Mouse (Mus musculus): Measurements from ENCODE around the gene Wrap73. TPM values are rescaled to one million over a fixed set of nuclear protein-coding genes. Genes with fewer than 3 reads are reported as not detected.
A peak's percentile ranks its signal among the peaks of the same experiment; 100 is the strongest.

Wrap73 gene
- polyA plus RNA-seq, 1 experiment from 2014 or later, result 23.1 TPM

- Histone ChIP-seq H3K4me1 (ENCODE audit: control insufficient read depth in 2 of 2, insufficient read depth in 2 of 2, low read length in 2 of 2) (peaks cover 16 to 19% of the 10 kb centered on the region in 2 experiments; a peak in 2 of 4 replicates), H3K4me2 (ENCODE audit: low read length) (no peak overlapping the region), H3K9me3 (ENCODE audit: control insufficient read depth, low read length) (no peaks in the 10 kb centered on the region), H3K27ac (replicated peaks in 1 of 2; ENCODE audit: control insufficient read depth in 1 of 2, insufficient read depth in 1 of 2, low read depth in 2 of 2, low read length in 2 of 2) (no peak overlapping the region), H3K27me3 (ENCODE audit: control insufficient read depth, insufficient read depth, low read length) (no peaks in the 10 kb centered on the region), H3K36me3 (ENCODE audit: control insufficient read depth, insufficient read depth, low read length) (no peaks in the 10 kb centered on the region), H3K9ac (ENCODE audit: low read length) (no peak overlapping the region), H3K4me3 (ENCODE audit: control insufficient read depth in 1 of 2, insufficient read depth in 1 of 2, low read depth in 1 of 2, low read length in 2 of 2) (no peak overlapping the region)
- 13% methylated on average over 5 of the region's 5 CpGs for WGBS
- ATAC-seq (ENCODE audit: insufficient number of reproducible peaks, insufficient read depth, low FRiP score, low read depth), result no peak
Measured at GRCm38 (mm10) chr4:154207261-154207660, 65.1 kb downstream of the Wrap73 start.

GRCm38 (mm10) chr4:154209054-154209453 is 66.9 kb downstream of the Wrap73 start:
- Histone ChIP-seq H3K4me3 (ENCODE audit: control insufficient read depth in 1 of 2, insufficient read depth in 1 of 2, low read depth in 1 of 2, low read length in 2 of 2) (no peak overlapping the region), H3K36me3 (ENCODE audit: control insufficient read depth, insufficient read depth, low read length) (no peaks in the 10 kb centered on the region), H3K4me1 (ENCODE audit: control insufficient read depth in 2 of 2, insufficient read depth in 2 of 2, low read length in 2 of 2) (peaks cover 30 to 33% of the 10 kb centered on the region in 2 experiments), H3K9me3 (ENCODE audit: control insufficient read depth, low read length) (no peaks in the 10 kb centered on the region), H3K27me3 (ENCODE audit: control insufficient read depth, insufficient read depth, low read length) (no peaks in the 10 kb centered on the region), H3K4me2 (ENCODE audit: low read length) (no peak overlapping the region), H3K9ac (ENCODE audit: low read length) (no peak overlapping the region), H3K27ac (replicated peaks in 1 of 2; ENCODE audit: control insufficient read depth in 1 of 2, insufficient read depth in 1 of 2, low read depth in 2 of 2, low read length in 2 of 2) (0 out of 4 replicates have a peak overlapping the region, but pooled peaks of 1 of the 2 experiments have one; percentile 52)
- 60% methylated on average over 6 of the region's 6 CpGs for WGBS
- no peak for ATAC-seq (ENCODE audit: insufficient number of reproducible peaks, insufficient read depth, low FRiP score, low read depth)

- Histone ChIP-seq H3K9me3 (ENCODE audit: control insufficient read depth, low read length) (no peaks in the 10 kb centered on the region), H3K27me3 (ENCODE audit: control insufficient read depth, insufficient read depth, low read length) (no peaks in the 10 kb centered on the region), H3K4me2 (ENCODE audit: low read length) (no peak overlapping the region), H3K4me3 (ENCODE audit: control insufficient read depth in 1 of 2, insufficient read depth in 1 of 2, low read depth in 1 of 2, low read length in 2 of 2) (no peak overlapping the region), H3K9ac (ENCODE audit: low read length) (no peak overlapping the region), H3K4me1 (ENCODE audit: control insufficient read depth in 2 of 2, insufficient read depth in 2 of 2, low read length in 2 of 2) (peaks cover 30 to 36% of the 10 kb centered on the region in 2 experiments), H3K27ac (replicated peaks in 1 of 2; ENCODE audit: control insufficient read depth in 1 of 2, insufficient read depth in 1 of 2, low read depth in 2 of 2, low read length in 2 of 2) (peak overlapping the region in 1 of 2 experiments; percentile 52; a peak in 1 of 4 replicates), H3K36me3 (ENCODE audit: control insufficient read depth, insufficient read depth, low read length) (no peaks in the 10 kb centered on the region)
- ATAC-seq (ENCODE audit: insufficient number of reproducible peaks, insufficient read depth, low FRiP score, low read depth), result no peak
- 22% methylated on average over 3 of the region's 3 CpGs for WGBS
Measured at GRCm38 (mm10) chr4:154209825-154210224, 67.7 kb downstream of the Wrap73 start.

- no peak overlapping the region for H3K4me3 ChIP-seq (ENCODE audit: control insufficient read depth in 1 of 2, insufficient read depth in 1 of 2, low read depth in 1 of 2, low read length in 2 of 2)
- no peaks in the 10 kb centered on the region for H3K9me3 ChIP-seq (ENCODE audit: control insufficient read depth, low read length)
- WGBS, result 83% methylated on average over 13 of the region's 13 CpGs
- no peak overlapping the region for H3K27ac ChIP-seq (replicated peaks in 1 of 2; ENCODE audit: control insufficient read depth in 1 of 2, insufficient read depth in 1 of 2, low read depth in 2 of 2, low read length in 2 of 2)
- no peak for ATAC-seq (ENCODE audit: insufficient number of reproducible peaks, insufficient read depth, low FRiP score, low read depth)
- H3K4me1 ChIP-seq (ENCODE audit: control insufficient read depth in 2 of 2, insufficient read depth in 2 of 2, low read length in 2 of 2), result peaks cover 22 to 26% of the 10 kb centered on the region in 2 experiments
- H3K9ac ChIP-seq (ENCODE audit: low read length), result no peak overlapping the region
- H3K27me3 ChIP-seq (ENCODE audit: control insufficient read depth, insufficient read depth, low read length), result no peaks in the 10 kb centered on the region
- no peak overlapping the region for H3K4me2 ChIP-seq (ENCODE audit: low read length)
- no peaks in the 10 kb centered on the region for H3K36me3 ChIP-seq (ENCODE audit: control insufficient read depth, insufficient read depth, low read length)
Measured at GRCm38 (mm10) chr4:154211459-154211858, 69.3 kb downstream of the Wrap73 start.

- H3K9ac ChIP-seq (ENCODE audit: low read length), result peak overlapping the region; percentile 25
- peak; percentile 79 for ATAC-seq (ENCODE audit: insufficient number of reproducible peaks, insufficient read depth, low FRiP score, low read depth)
- 13% methylated on average over 7 of the region's 7 CpGs for WGBS
- H3K4me2 ChIP-seq (ENCODE audit: low read length), result peak overlapping the region; percentile 16; the same call in 1 of the 2 replicates
- H3K9me3 ChIP-seq (ENCODE audit: control insufficient read depth, low read length), result no peaks in the 10 kb centered on the region
- no peaks in the 10 kb centered on the region for H3K27me3 ChIP-seq (ENCODE audit: control insufficient read depth, insufficient read depth, low read length)
- no peak overlapping the region for H3K4me3 ChIP-seq (ENCODE audit: control insufficient read depth in 1 of 2, insufficient read depth in 1 of 2, low read depth in 1 of 2, low read length in 2 of 2)
- H3K36me3 ChIP-seq (ENCODE audit: control insufficient read depth, insufficient read depth, low read length), result no peaks in the 10 kb centered on the region
- H3K4me1 ChIP-seq (ENCODE audit: control insufficient read depth in 2 of 2, insufficient read depth in 2 of 2, low read length in 2 of 2), result peaks cover 25 to 31% of the 10 kb centered on the region in 2 experiments
- peak overlapping the region; percentile 63 to 66 for H3K27ac ChIP-seq (replicated peaks in 1 of 2; ENCODE audit: control insufficient read depth in 1 of 2, insufficient read depth in 1 of 2, low read depth in 2 of 2, low read length in 2 of 2)
Measured at GRCm38 (mm10) chr4:154213586-154213985, 71.4 kb downstream of the Wrap73 start.

- Histone ChIP-seq H3K9ac (ENCODE audit: low read length) (peak overlapping the region; percentile 25), H3K9me3 (ENCODE audit: control insufficient read depth, low read length) (no peaks in the 10 kb centered on the region), H3K4me1 (ENCODE audit: control insufficient read depth in 2 of 2, insufficient read depth in 2 of 2, low read length in 2 of 2) (peaks cover 25 to 31% of the 10 kb centered on the region in 2 experiments), H3K27me3 (ENCODE audit: control insufficient read depth, insufficient read depth, low read length) (no peaks in the 10 kb centered on the region), H3K4me3 (ENCODE audit: control insufficient read depth in 1 of 2, insufficient read depth in 1 of 2, low read depth in 1 of 2, low read length in 2 of 2) (no peak overlapping the region), H3K27ac (replicated peaks in 1 of 2; ENCODE audit: control insufficient read depth in 1 of 2, insufficient read depth in 1 of 2, low read depth in 2 of 2, low read length in 2 of 2) (peak overlapping the region; percentile 63 to 66), H3K36me3 (ENCODE audit: control insufficient read depth, insufficient read depth, low read length) (no peaks in the 10 kb centered on the region), H3K4me2 (ENCODE audit: low read length) (no peak overlapping the region)
- 8% methylated on average over 5 of the region's 5 CpGs for WGBS
- peak; percentile 22; the same call in 1 of the 2 replicates for ATAC-seq (ENCODE audit: insufficient number of reproducible peaks, insufficient read depth, low FRiP score, low read depth)
Measured at GRCm38 (mm10) chr4:154214075-154214474, 71.9 kb downstream of the Wrap73 start.

Other genes starting within 250 kb of the Wrap73 start
- gene A430005L14Rik, start 185.1 kb upstream of the Wrap73 start, polyA plus RNA-seq (2014; fragmentation: Nextera tagmentation; extraction: Ambion mirVana), result 43.7 and 50.6 TPM in 2 replicates
- gene Dffb, start 167.2 kb upstream of the Wrap73 start, polyA plus RNA-seq (2014; fragmentation: Nextera tagmentation; extraction: Ambion mirVana), result 6.3 and 6.8 TPM in 2 replicates
- 13.7 and 14.3 TPM in 2 replicates for gene Cep104, start 167.2 kb upstream of the Wrap73 start, polyA plus RNA-seq (2014; fragmentation: Nextera tagmentation; extraction: Ambion mirVana)
- gene Lrrc47, start 130.6 kb upstream of the Wrap73 start, polyA plus RNA-seq (2014; fragmentation: Nextera tagmentation; extraction: Ambion mirVana), result 8.6 and 11.6 TPM in 2 replicates
- gene Smim1, start 116.1 kb upstream of the Wrap73 start, polyA plus RNA-seq (2014; fragmentation: Nextera tagmentation; extraction: Ambion mirVana), result 59.5 and 73.1 TPM in 2 replicates
- gene Ccdc27, start 99.7 kb upstream of the Wrap73 start, polyA plus RNA-seq (2014; fragmentation: Nextera tagmentation; extraction: Ambion mirVana), result not detected in 2 replicates
- 0.08 and 0.09 TPM in 2 replicates for gene Trp73, start 2.2 kb upstream of the Wrap73 start, polyA plus RNA-seq (2014; fragmentation: Nextera tagmentation; extraction: Ambion mirVana)
- gene Tprgl, start 18.3 kb downstream of the Wrap73 start, polyA plus RNA-seq (2014; fragmentation: Nextera tagmentation; extraction: Ambion mirVana), result 145 and 148 TPM in 2 replicates
- 33.3 and 39.8 TPM in 2 replicates for gene Megf6, start 28.4 kb downstream of the Wrap73 start, polyA plus RNA-seq (2014; fragmentation: Nextera tagmentation; extraction: Ambion mirVana)
- gene Arhgef16, start 159.3 kb downstream of the Wrap73 start, polyA plus RNA-seq (2014; fragmentation: Nextera tagmentation; extraction: Ambion mirVana), result 0.97 and 1.6 TPM in 2 replicates
- gene B230104I21Rik, start 193.8 kb downstream of the Wrap73 start, polyA plus RNA-seq (2014; fragmentation: Nextera tagmentation; extraction: Ambion mirVana), result not detected in 2 replicates